Mouse (Mus musculus) left cerebral cortex, postnatal 4 days (tissue): ENCODE measurements at regions not wholly inside any gene's neighbourhood (a gene's known extent, or its start where the extent isn't known, plus 50 kb on each side); places are given as distances from the start of the nearest gene placed in this dataset.

ENCODE experiments used
- DNase-seq: peaks from one replicate; pipeline ENCODE4 v3.0.0-alpha.2; 2022
- intact Hi-C: fragments of 180-260 bp; cut with DNase I; formaldehyde crosslinking; loops from one replicate; pipeline ENCODE4 v1.15.1; 2025

DNA sequence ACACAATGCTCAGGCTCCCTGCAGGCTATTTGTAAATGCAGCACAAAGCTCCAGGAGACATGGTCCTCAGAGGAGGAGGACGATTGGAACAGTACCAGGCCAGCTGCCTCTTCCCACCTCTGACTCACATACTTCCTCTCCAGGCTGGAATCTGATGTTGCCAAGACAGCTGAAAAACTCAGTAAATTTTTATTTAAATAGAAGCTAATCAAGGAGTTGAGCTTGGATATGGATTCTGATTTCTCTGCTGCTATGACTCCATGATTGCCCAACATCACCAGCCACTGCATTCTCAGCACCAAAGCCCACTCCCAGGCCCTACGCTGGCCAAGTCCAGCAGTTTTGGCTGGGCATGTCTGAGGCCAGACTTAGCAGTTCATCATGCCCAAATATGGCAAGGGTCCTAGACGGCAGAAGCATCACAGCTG lies 282.8 kb upstream of the Mctp2 start:
- no peak for DNase-seq
- intact Hi-C loops, result no loop called here

- no peak for DNase-seq
- intact Hi-C loops, result no loop called here
Measured at GRCm38 (mm10) chr7:72590351-72591115, 284.1 kb upstream of the Mctp2 start.

GRCm38 (mm10) chr7:72592110-72592509 lies 285.7 kb upstream of the Mctp2 start:
- DNase-seq, result peak; percentile 56
- intact Hi-C loops, result no loop called here

GRCm38 (mm10) chr7:72592649-72593048 lies 286.2 kb upstream of the Mctp2 start:
- intact Hi-C loops, result no loop called here
- no peak for DNase-seq

- DNase-seq, result peak; percentile 22
- intact Hi-C loops, result no loop called here
Measured at GRCm38 (mm10) chr7:72593259-72593658, 286.9 kb upstream of the Mctp2 start.

GRCm38 (mm10) chr7:72594741-72595140 lies 288.3 kb upstream of the Mctp2 start:
- no peak for DNase-seq
- intact Hi-C loops, result no loop called here

- no peak for DNase-seq
Measured at GRCm38 (mm10) chr7:72596985-72597384, 290.6 kb upstream of the Mctp2 start.

GRCm38 (mm10) chr7:72601933-72602332 lies 295.5 kb upstream of the Mctp2 start:
- peak; percentile 45 for DNase-seq
- intact Hi-C loops, result no loop called here

More at GRCm38 (mm10) chr7:72596985-72597384, 290.6 kb upstream of the Mctp2 start:
- intact Hi-C loops, result no loop called here

GRCm38 (mm10) chr7:72609791-72610190 lies 303.4 kb upstream of the Mctp2 start:
- no peak for DNase-seq
- intact Hi-C loops, result no loop called here

GRCm38 (mm10) chr7:72615232-72615631 lies 308.8 kb upstream of the Mctp2 start:
- intact Hi-C loops, result no loop called here
- DNase-seq, result no peak

DNA sequence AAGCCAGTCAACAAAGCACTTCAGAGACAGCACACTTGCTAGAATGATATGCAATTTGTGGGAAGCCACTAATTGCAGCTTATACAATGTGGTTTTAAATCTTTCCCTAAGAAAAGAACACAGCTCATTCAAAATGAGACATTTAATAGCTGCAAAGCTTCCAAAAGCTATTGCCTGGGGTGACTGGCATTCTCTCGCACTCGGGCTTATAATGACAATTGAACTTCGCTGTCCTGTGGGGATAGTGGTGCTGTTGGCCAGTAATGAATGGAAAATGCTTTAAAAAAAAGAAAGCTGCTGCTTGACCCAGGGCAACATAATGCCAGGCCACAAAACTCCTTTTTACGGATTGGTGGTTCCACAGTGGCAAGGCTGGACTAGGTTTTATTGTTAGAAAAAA lies 321.0 kb upstream of the Mctp2 start:
- peak; percentile 22 for DNase-seq
- intact Hi-C loops, result no loop called here

DNA sequence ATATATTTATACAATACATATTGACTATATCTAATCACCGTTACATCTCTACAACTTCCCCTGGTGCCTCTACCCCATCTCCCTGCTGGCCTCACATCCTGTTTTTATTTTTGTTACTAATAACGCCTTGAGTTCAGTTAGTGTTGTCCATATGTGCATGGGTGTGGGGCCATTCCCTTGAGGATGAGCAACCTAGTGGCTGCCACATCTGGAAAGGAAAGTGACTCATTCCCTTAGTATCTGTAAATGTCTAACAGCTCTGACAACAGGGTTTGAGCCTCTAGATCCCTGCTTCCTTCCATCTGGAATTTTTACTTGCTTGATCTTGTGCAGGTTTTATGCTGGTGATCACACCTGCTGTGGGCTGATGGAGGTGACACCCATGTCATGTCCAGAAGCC lies 333.2 kb upstream of the Mctp2 start:
- intact Hi-C loops, result no loop called here

GRCm38 (mm10) chr7:72675018-72675417 lies 368.6 kb upstream of the Mctp2 start:
- no peak for DNase-seq
- intact Hi-C loops, result no loop called here

More for the DNA sequence above, 333.2 kb upstream of the Mctp2 start:
- DNase-seq, result no peak

DNA sequence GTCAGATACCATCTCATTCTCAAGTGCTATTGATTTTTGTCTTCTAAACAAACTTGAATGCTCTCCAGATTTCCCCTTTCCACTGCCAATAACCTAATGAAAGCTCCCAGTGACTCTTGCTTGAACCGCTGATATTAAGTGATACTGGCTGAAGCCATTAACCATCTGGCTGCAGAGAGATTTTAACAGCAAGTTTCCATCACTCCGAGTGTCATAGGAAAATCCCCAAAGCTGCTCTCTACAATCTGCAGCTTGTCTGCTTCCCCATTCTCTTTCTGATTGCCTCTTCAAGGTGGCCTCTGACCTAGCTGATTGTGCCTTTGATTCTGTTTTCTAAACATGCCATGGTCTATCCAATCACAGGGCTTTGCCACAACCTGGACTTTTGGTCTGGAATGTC lies 379.4 kb upstream of the Mctp2 start:
- DNase-seq, result no peak
- intact Hi-C loops, result no loop called here

DNA sequence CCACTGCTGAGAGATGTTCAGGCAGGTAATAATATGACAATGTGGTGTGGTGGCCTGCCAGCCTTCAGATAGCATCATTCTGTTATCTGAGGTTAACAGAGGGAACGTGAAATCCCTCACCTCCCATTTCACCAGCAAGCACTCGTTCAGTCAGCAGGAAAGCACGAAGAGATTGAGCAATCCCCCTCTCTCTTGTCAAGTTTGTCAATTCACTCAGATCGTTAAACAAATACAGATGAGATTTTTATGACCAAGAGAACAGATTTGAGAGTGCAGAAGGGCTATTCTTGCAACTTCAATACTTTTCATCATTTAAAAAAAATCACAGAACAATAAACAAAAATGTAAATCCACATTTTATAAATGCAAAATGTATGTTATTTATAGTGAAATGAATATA lies 380.9 kb upstream of the Mctp2 start:
- intact Hi-C loops, result no loop called here
- DNase-seq, result no peak

GRCm38 (mm10) chr7:72691396-72691795 lies 385.0 kb upstream of the Mctp2 start:
- intact Hi-C loops, result no loop called here
- DNase-seq, result peak; percentile 39

GRCm38 (mm10) chr7:72691859-72692258 lies 385.5 kb upstream of the Mctp2 start:
- intact Hi-C loops, result no loop called here
- DNase-seq, result peak; percentile 40

DNA sequence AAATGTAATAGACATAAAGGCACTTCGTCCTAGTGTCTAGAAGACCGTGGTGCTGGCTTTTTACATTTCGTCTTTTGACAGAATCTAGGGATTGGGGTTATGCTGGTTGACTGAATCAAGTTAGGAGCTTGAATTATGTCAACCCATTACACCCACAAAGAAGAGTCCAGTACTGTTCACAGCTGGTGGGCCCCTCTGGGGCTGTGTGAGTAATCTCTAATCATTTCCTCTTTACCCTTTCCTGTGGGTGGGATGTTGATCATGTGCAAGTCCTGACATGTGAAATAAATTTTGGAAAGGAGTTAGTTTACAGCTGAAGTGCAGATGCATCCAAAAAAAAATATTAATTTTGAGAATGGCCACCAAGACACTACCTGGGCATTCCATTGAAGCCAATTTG lies 390.3 kb upstream of the Mctp2 start:
- DNase-seq, result no peak

DNA sequence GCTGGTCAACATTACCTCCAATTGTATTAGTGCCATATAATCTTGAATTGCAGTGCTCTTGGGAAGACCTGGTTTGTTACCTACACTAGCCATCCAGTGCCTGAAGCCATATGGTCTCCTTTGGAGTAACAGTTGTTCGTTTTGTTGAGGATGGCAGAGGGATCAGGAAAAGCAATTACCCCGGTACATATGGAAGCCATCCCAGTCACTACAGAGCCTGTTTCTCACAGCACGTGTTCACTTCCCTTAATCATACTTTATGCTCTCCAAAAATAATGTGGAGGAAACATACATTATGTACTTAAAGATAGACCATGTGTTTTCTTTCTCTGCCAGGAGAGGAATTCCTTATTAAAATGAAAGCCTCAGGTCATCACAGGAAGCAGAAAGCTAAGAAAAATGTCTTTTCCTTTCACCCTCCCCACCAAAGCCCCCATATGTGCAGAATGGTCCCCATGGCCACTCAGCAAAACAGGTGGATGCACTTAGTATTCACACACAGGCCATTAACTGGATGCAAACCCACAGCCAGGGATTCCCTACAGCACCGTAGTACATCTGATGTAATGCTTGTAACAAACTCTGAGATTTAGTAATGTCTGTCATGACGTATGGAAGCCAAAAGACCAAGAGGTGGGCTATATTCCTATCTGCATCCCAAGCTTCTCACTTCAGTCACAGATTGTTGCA lies 397.4 kb upstream of the Mctp2 start:
- no peak for DNase-seq
- intact Hi-C loops, result no loop called here

More for the DNA sequence above, 390.3 kb upstream of the Mctp2 start:
- intact Hi-C loops, result no loop called here

- intact Hi-C loops, result no loop called here
- DNase-seq, result no peak
Measured at GRCm38 (mm10) chr7:72711193-72712131, 405.1 kb upstream of the Mctp2 start.

GRCm38 (mm10) chr7:72715401-72715800 lies 409.0 kb upstream of the Mctp2 start:
- intact Hi-C loops, result no loop called here
- DNase-seq, result no peak
